Mouse (Mus musculus) testis, adult 2 months (tissue): ENCODE results near the gene Ppan.

Source experiments
- CTCF ChIP-seq: fragments of 200-500 bp; IDR thresholded peaks from 2 replicates; pipeline ENCODE4 v1.5.1; 2012; ENCODE audit warnings: low read depth, mild to moderate bottlenecking, inconsistent platforms, low read length, moderate library complexity; ENCODE audit not compliant: control insufficient read depth, insufficient read depth, insufficient replicate concordance
- POLR2A ChIP-seq: fragments of 200-500 bp; IDR thresholded peaks from 2 replicates; pipeline ENCODE4 v1.6.1; 2012; ENCODE audit warnings: low read depth, mild to moderate bottlenecking, inconsistent platforms, low read length, moderate library complexity; ENCODE audit not compliant: control insufficient read depth

DNA sequence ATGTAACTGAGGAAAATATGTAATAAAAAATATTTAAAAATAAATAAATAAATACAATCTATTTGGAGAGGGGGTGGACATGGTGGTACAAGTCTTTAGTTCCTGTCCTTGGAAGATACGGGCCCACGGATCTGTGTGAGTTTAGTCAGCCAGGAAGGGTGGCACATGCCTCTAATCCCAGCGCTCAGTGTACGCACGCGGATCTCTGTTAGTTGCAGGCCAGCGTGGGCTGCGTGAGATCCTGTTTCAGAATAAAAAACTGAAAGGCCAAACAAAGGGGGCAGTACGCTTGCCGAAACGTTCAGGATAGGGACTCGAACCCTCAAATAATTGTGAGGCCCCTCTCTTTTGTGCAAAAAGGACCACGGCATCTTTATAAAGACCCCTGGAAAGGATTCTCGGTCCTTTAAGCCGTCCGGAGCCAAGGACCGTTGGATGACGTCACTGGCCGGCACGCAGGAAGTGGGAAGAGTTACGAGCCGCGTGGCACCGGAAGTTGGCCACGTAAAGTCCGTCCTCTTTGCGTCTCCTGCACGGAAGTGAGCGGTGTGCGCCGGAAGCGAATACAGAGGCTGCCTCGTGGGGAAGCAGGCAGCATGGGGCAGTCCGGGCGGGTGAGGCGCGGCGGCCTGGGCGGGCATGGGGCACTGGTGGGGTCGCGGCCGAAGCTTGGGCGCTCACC lies at the start of gene Ppan:
- no peak for TF ChIP-seq CTCF
- peak; percentile 98 for TF ChIP-seq POLR2A
